Mouse (Mus musculus): ENCODE measurements around the gene Hdac7.
A peak's percentile ranks its signal among the peaks of the same experiment; 100 is the strongest.

The Hdac7 gene

GRCm38 (mm10) chr15:97766194-97766593 is 78.1 kb downstream of the Hdac7 start:
- no peak for DNase-seq

GRCm38 (mm10) chr15:97765090-97765794 is 79.1 kb downstream of the Hdac7 start:
- DNase-seq = peak; percentile 65

- no peak for DNase-seq
Measured at GRCm38 (mm10) chr15:97764532-97764931, 79.8 kb downstream of the Hdac7 start.

- DNase-seq = peak; percentile 61
Measured at GRCm38 (mm10) chr15:97763256-97764049, 80.8 kb downstream of the Hdac7 start.

- DNase-seq = peak; percentile 79
Measured at GRCm38 (mm10) chr15:97762733-97763132, 81.6 kb downstream of the Hdac7 start.

GRCm38 (mm10) chr15:97761438-97761837 is 82.9 kb downstream of the Hdac7 start:
- peak; percentile 59 for DNase-seq

GRCm38 (mm10) chr15:97760952-97761351 is 83.3 kb downstream of the Hdac7 start:
- DNase-seq = no peak

- peak; percentile 62 for DNase-seq
Measured at GRCm38 (mm10) chr15:97760006-97760405, 84.3 kb downstream of the Hdac7 start.

- DNase-seq = no peak
Measured at GRCm38 (mm10) chr15:97755361-97755760, 88.9 kb downstream of the Hdac7 start.

- DNase-seq = peak; percentile 39
Measured at GRCm38 (mm10) chr15:97754476-97754875, 89.8 kb downstream of the Hdac7 start.

GRCm38 (mm10) chr15:97752491-97752890 is 91.8 kb downstream of the Hdac7 start:
- peak; percentile 50 for DNase-seq

- DNase-seq = peak; percentile 30
Measured at GRCm38 (mm10) chr15:97751676-97752075, 92.6 kb downstream of the Hdac7 start.

GRCm38 (mm10) chr15:97750697-97751096 is 93.6 kb downstream of the Hdac7 start:
- peak; percentile 82 for DNase-seq

GRCm38 (mm10) chr15:97749841-97750240 is 94.5 kb downstream of the Hdac7 start:
- DNase-seq = no peak

- no peak for DNase-seq
Measured at GRCm38 (mm10) chr15:97749397-97749796, 94.9 kb downstream of the Hdac7 start.

- no peak for DNase-seq
Measured at GRCm38 (mm10) chr15:97748964-97749363, 95.3 kb downstream of the Hdac7 start.

GRCm38 (mm10) chr15:97748309-97748708 is 96.0 kb downstream of the Hdac7 start:
- no peak for DNase-seq

- DNase-seq = no peak
Measured at GRCm38 (mm10) chr15:97747486-97747885, 96.8 kb downstream of the Hdac7 start.

GRCm38 (mm10) chr15:97746748-97747147 is 97.6 kb downstream of the Hdac7 start:
- DNase-seq = no peak

GRCm38 (mm10) chr15:97746278-97746677 is 98.0 kb downstream of the Hdac7 start:
- DNase-seq = no peak

- peak; percentile 91 for DNase-seq
Measured at GRCm38 (mm10) chr15:97745331-97745730, 99.0 kb downstream of the Hdac7 start.

- DNase-seq = no peak
Measured at GRCm38 (mm10) chr15:97744930-97745329, 99.4 kb downstream of the Hdac7 start.

- DNase-seq = no peak
Measured at GRCm38 (mm10) chr15:97743961-97744525, 100.3 kb downstream of the Hdac7 start.

GRCm38 (mm10) chr15:97743210-97743609 is 101.1 kb downstream of the Hdac7 start:
- DNase-seq = peak; percentile 50

Measured in kidney, adult 11 months (tissue).